ENCODE assay signal across 22 mouse cellular contexts in the genomic region with DNA sequence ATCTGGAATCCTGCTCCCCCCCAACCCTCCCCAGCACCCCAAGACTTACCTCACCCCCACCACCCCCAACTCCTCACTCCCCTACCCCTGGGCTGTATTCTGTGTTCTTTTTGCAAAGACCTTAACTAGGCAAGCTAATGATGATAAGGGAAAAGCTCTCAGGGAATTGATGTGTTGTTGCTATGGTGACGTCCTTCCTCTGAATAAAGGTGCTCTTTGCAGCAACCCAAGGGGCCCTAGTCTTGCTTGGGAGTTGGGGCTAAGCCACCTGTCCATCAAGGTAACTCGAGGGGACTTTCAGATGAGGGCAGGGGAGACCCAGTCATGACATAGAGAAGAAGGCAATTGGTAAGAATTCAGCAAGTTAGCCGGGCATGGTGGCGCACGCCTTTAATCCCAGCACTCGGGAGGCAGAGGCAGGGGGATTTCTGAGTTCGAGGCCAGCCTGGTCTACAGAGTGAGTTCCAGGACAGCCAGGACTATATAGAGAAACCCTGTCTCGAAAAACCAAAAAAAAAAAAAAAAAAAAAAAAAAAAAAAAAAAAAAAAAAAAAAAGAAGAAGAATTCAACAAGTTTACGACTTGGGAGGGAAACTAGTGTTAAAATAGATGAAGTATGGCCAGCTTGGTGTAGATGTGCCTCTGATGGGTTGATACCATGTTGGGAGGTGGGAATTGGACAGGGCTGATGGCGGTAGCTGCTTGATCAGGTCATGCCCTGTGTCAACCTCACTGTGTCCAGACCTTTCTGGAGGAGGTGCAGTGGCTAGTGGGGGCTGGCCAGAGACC. TPM values are rescaled to one million over a fixed set of nuclear protein-coding genes. Genes with fewer than 3 reads are reported as not detected.
A peak's percentile ranks its signal among the peaks of the same experiment; 100 is the strongest.
DNase-seq lines count a peak whose midpoint lies in the region; ATAC-seq and TF ChIP-seq lines count a peak whose summit lies in the region.
"Had no signal": no experiment of that assay in that cellular context is flagged by ENCODE, and none has a peak within 500 bp of the region (broad histone marks: within the 10 kb centered on the region; RNA-seq: fewer than 3 reads in every experiment).

No protein-coding gene starts in this region.

- H3K27me3 ChIP-seq in hindbrain, embryonic 13.5 days = 0 out of 2 replicates have a peak, but pooled peaks cover 8% of the 10 kb centered on the region
- peaks cover 7% of the 10 kb centered on the region; the same call in 1 of the 2 replicates for H3K27me3 ChIP-seq in hindbrain, embryonic 14.5 days (ENCODE audit: control insufficient read depth, insufficient read depth, low read length)
- H3K27me3 ChIP-seq: neural tube, embryonic 15.5 days; Patski had no signal

- no peak overlapping the region for H3K9ac ChIP-seq in hindbrain, embryonic 13.5 days
- H3K9ac ChIP-seq in hindbrain, embryonic 14.5 days = no peak overlapping the region
- H3K9ac ChIP-seq: embryonic facial prominence, embryonic 12.5 days; neural tube, embryonic 15.5 days had no signal

- H3K79me2 ChIP-seq in macrophage (ENCODE audit: inconsistent target) = peaks cover 44% of the 10 kb centered on the region

- no peak for TF ChIP-seq CTCF in bone marrow macrophage, adult 2 months (IDR thresholded peaks at IDR 0.05; ENCODE audit: low read depth, low read length)

- H3K9me3 ChIP-seq in hindbrain, embryonic 13.5 days = no peaks in the 10 kb centered on the region
- H3K9me3 ChIP-seq in hindbrain, embryonic 14.5 days (ENCODE audit: control insufficient read depth, low read length) = no peaks in the 10 kb centered on the region
- H3K9me3 ChIP-seq: embryonic facial prominence, embryonic 12.5 days; neural tube, embryonic 15.5 days had no signal

- 82% methylated on average over 10 of the region's 10 CpGs for WGBS in hindbrain, embryonic 13.5 days
- WGBS in hindbrain, embryonic 14.5 days = 77% methylated on average over 9 of the region's 10 CpGs
- WGBS in macrophage (ENCODE audit: missing documents) = 79% methylated on average over 8 of the region's 10 CpGs

- H3K4me2 ChIP-seq in hindbrain, embryonic 13.5 days = no peak overlapping the region
- no peak overlapping the region for H3K4me2 ChIP-seq in hindbrain, embryonic 14.5 days (replicated peaks)
- H3K4me2 ChIP-seq: embryonic facial prominence, embryonic 12.5 days; heart, embryonic 11.5 days; neural tube, embryonic 15.5 days had no signal

- no peak for DNase-seq in hindbrain, embryonic 14.5 days (ENCODE audit: low spot score)
- DNase-seq in CD4-positive helper T cell, adult 2 months (ENCODE audit: low read depth, low spot score) = peak; percentile 46
- DNase-seq in testis, postnatal 10 days (ENCODE audit: low spot score) = no peak
- DNase-seq in ovary, postnatal 10 days (ENCODE audit: low spot score) = no peak
- DNase-seq in adrenal gland, postnatal 14 days = no peak
- DNase-seq: adrenal gland, adult 2 months; cerebellum, postnatal 36 days; gastrocnemius, postnatal 10 days; heart, postnatal 36 days; kidney, postnatal 14 days; lung, adult 2 months had no signal

- H3K4me1 ChIP-seq in hindbrain, embryonic 13.5 days (replicated peaks) = peaks cover 50% of the 10 kb centered on the region
- H3K4me1 ChIP-seq in hindbrain, embryonic 14.5 days (replicated peaks; ENCODE audit: control insufficient read depth, insufficient read depth, low read length) = peaks cover 20% of the 10 kb centered on the region
- peaks cover 28% of the 10 kb centered on the region for H3K4me1 ChIP-seq in bone marrow macrophage, adult 2 months (ENCODE audit: control insufficient read depth, insufficient read depth, low read length)

- peak overlapping the region; percentile 35 for H3K27ac ChIP-seq in hindbrain, embryonic 13.5 days
- no peak overlapping the region for H3K27ac ChIP-seq in hindbrain, embryonic 14.5 days
- peak overlapping the region; percentile 91 for H3K27ac ChIP-seq in bone marrow macrophage, adult 2 months (ENCODE audit: insufficient read depth, low read depth, low read length)
- H3K27ac ChIP-seq in macrophage = peak overlapping the region; percentile 98

- no peak overlapping the region for H3K4me3 ChIP-seq in hindbrain, embryonic 13.5 days
- no peak overlapping the region for H3K4me3 ChIP-seq in hindbrain, embryonic 14.5 days (replicated peaks; ENCODE audit: low read length)
- no peak overlapping the region for H3K4me3 ChIP-seq in bone marrow macrophage, adult 2 months (ENCODE audit: insufficient read depth, low read length)
- no peak overlapping the region for H3K4me3 ChIP-seq in macrophage (ENCODE audit: inconsistent target)
- H3K4me3 ChIP-seq: embryonic facial prominence, embryonic 12.5 days; neural tube, embryonic 15.5 days had no signal

- no peak for ATAC-seq in hindbrain, embryonic 13.5 days (ENCODE audit: low FRiP score)
- ATAC-seq in hindbrain, embryonic 14.5 days (ENCODE audit: low FRiP score) = no peak
- ATAC-seq: intestine, postnatal 0 days; Patski had no signal

- TF ChIP-seq POLR2A in bone marrow macrophage, adult 2 months (IDR thresholded peaks at IDR 0.05; ENCODE audit: borderline replicate concordance, low read depth, low read length) = no peak

- H3K36me3 ChIP-seq in hindbrain, embryonic 13.5 days = peaks cover 18% of the 10 kb centered on the region
- H3K36me3 ChIP-seq in hindbrain, embryonic 14.5 days (replicated peaks; ENCODE audit: control insufficient read depth, insufficient read depth) = peaks cover 27% of the 10 kb centered on the region
- H3K36me3 ChIP-seq in macrophage (ENCODE audit: inconsistent target) = peaks cover 30% of the 10 kb centered on the region

RNA-seq across cellular contexts. Expression of a gene that starts 8.4 kb away (rescaled TPM):
- 22.9 and 27.1 TPM in 2 replicates for polyA plus RNA-seq in hindbrain, embryonic 13.5 days (2015; fragmentation: Nextera tagmentation; extraction: Ambion mirVana)
- 25.7 and 30.1 TPM in 2 replicates for polyA plus RNA-seq in hindbrain, embryonic 14.5 days (2014; fragmentation: Nextera tagmentation; extraction: Ambion mirVana)
- 60.6 and 75.4 TPM in 2 replicates for polyA plus RNA-seq in bone marrow macrophage, adult 2 months (2012; ENCODE audit: insufficient read depth, insufficient read length, missing spikeins)
- 100 to 1,000 TPM in 1 of 26 experiments, 10 to 100 TPM in 24, 1 to 10 TPM in 1; 8.4 to 105 (median 42.7) TPM for total RNA-seq in macrophage (2018; cell fraction: chromatin; rRNA removed)
- 10 to 100 TPM; 24.5 to 80.6 (median 54.7) TPM for total RNA-seq in macrophage (2018; cell fraction: cytosol; rRNA removed)
- total RNA-seq in macrophage (2018; cell fraction: nucleus; rRNA removed) = 100 to 1,000 TPM in 2 of 26 experiments, 10 to 100 TPM in 24; 14.8 to 111 (median 57.4) TPM
- 33.7 to 75.9 TPM (median 52.2 TPM) in 3 replicates for polyA plus RNA-seq in macrophage (2018)
- total RNA-seq in adrenal gland, postnatal 14 days (2021) = 13.7 and 26.8 TPM in 2 replicates

RNA-seq across cellular contexts. Expression of a gene that starts 33.3 kb away (rescaled TPM):
- 65.3 and 67.4 TPM in 2 replicates for polyA plus RNA-seq in hindbrain, embryonic 13.5 days (2015; fragmentation: Nextera tagmentation; extraction: Ambion mirVana)
- 95.0 and 98.9 TPM in 2 replicates for polyA plus RNA-seq in hindbrain, embryonic 14.5 days (2014; fragmentation: Nextera tagmentation; extraction: Ambion mirVana)
- 73.6 and 91.5 TPM in 2 replicates for polyA plus RNA-seq in bone marrow macrophage, adult 2 months (2012; ENCODE audit: insufficient read depth, insufficient read length, missing spikeins)
- 100 to 1,000 TPM in 5 of 26 experiments, 10 to 100 TPM in 21; 14.6 to 140 (median 53.0) TPM for total RNA-seq in macrophage (2018; cell fraction: chromatin; rRNA removed)
- total RNA-seq in macrophage (2018; cell fraction: cytosol; rRNA removed) = 100 to 1,000 TPM in 7 of 26 experiments, 10 to 100 TPM in 19; 44.2 to 125 (median 76.8) TPM
- 100 to 1,000 TPM in 8 of 26 experiments, 10 to 100 TPM in 18; 43.1 to 131 (median 86.6) TPM for total RNA-seq in macrophage (2018; cell fraction: nucleus; rRNA removed)
- polyA plus RNA-seq in macrophage (2018) = 40.4 to 80.7 TPM (median 48.0 TPM) in 3 replicates
- total RNA-seq in adrenal gland, postnatal 14 days (2021) = 72.5 and 83.6 TPM in 2 replicates

RNA-seq across cellular contexts. Expression of a gene that starts 50.6 kb away (rescaled TPM):
- not detected in 2 replicates for polyA plus RNA-seq in hindbrain, embryonic 13.5 days (2015; fragmentation: Nextera tagmentation; extraction: Ambion mirVana)
- 0.61 TPM in 1 of 2 replicates, not detected in the other for polyA plus RNA-seq in hindbrain, embryonic 14.5 days (2014; fragmentation: Nextera tagmentation; extraction: Ambion mirVana)
- not detected in 2 replicates for polyA plus RNA-seq in bone marrow macrophage, adult 2 months (2012; ENCODE audit: insufficient read depth, insufficient read length, missing spikeins)
- total RNA-seq in macrophage (2018; cell fraction: chromatin; rRNA removed) = not detected
- not detected for total RNA-seq in macrophage (2018; cell fraction: cytosol; rRNA removed)
- not detected for total RNA-seq in macrophage (2018; cell fraction: nucleus; rRNA removed)
- polyA plus RNA-seq in macrophage (2018) = not detected in 3 replicates
- not detected in 2 replicates for total RNA-seq in adrenal gland, postnatal 14 days (2021)
- total RNA-seq: adrenal gland, adult 2 months; gastrocnemius, postnatal 10 days; heart, postnatal 36 days; layer of hippocampus, postnatal 14 days; left cerebral cortex, postnatal 25 days; megakaryocyte progenitor cell, adult 5-6 weeks had no signal
- polyA plus RNA-seq: adrenal gland, adult 2 months; lung, adult 2 months; neural tube, embryonic 15.5 days had no signal
